Mouse (Mus musculus): ENCODE data around the gene Med7.

Med7 gene

GRCm38 (mm10) chr11:46428131-46428530 lies 8.6 kb upstream of the Med7 start:
- in situ Hi-C loops (cut with MboI, MseI): loop anchor here (25.0 kb wide), 1 partner anchor 466 kb away; the partner anchor contains the start of gene Thg1l

GRCm38 (mm10) chr11:46430123-46430522 lies 6.6 kb upstream of the Med7 start:
- in situ Hi-C loops (cut with MboI, MseI): loop anchor here (10.0 to 25.0 kb wide), 2 partner anchors 45 to 468 kb away; partner anchors contain the start of genes Itk and Thg1l

GRCm38 (mm10) chr11:46431129-46431528 lies 5.6 kb upstream of the Med7 start:
- in situ Hi-C loops (cut with MboI, MseI): loop anchor here (10.0 to 25.0 kb wide), 2 partner anchors 46 to 469 kb away; partner anchors contain the start of genes Itk and Thg1l

GRCm38 (mm10) chr11:46435363-46435762 lies 1.4 kb upstream of the Med7 start:
- in situ Hi-C loops (cut with MboI, MseI): loop anchor here (10.0 to 25.0 kb wide), 2 partner anchors 51 to 473 kb away; partner anchors contain the start of genes Itk and Thg1l

- in situ Hi-C loops (cut with MboI, MseI): loop anchor here (10.0 to 25.0 kb wide), 2 partner anchors 53 to 475 kb away; partner anchors contain the start of genes Itk and Thg1l
These were observed 805 bp downstream of the Med7 start for GRCm38 (mm10) chr11:46437459-46438000.

- in situ Hi-C loops (cut with MboI, MseI): loop anchor here (10.0 to 25.0 kb wide), 2 partner anchors 54 to 477 kb away; partner anchors contain the start of genes Itk and Thg1l
These were observed 2.3 kb downstream of the Med7 start for GRCm38 (mm10) chr11:46439005-46439543.

GRCm38 (mm10) chr11:46441774-46442173 lies 5.0 kb downstream of the Med7 start:
- in situ Hi-C loops (cut with MboI, MseI): loop anchor here (25.0 kb wide), 1 partner anchor 479 kb away; the partner anchor contains the start of gene Thg1l

GRCm38 (mm10) chr11:46443152-46443551 lies 6.4 kb downstream of the Med7 start:
- in situ Hi-C loops (cut with MboI, MseI): loop anchor here (25.0 kb wide), 1 partner anchor 481 kb away; the partner anchor contains the start of gene Thg1l

GRCm38 (mm10) chr11:46443979-46444378 lies 7.3 kb downstream of the Med7 start:
- in situ Hi-C loops (cut with MboI, MseI): loop anchor here (25.0 kb wide), 1 partner anchor 482 kb away; the partner anchor contains the start of gene Thg1l

GRCm38 (mm10) chr11:46446150-46446549 lies 9.4 kb downstream of the Med7 start:
- in situ Hi-C loops (cut with MboI, MseI): loop anchor here (5.0 to 25.0 kb wide), 2 partner anchors 176 to 484 kb away; partner anchors contain the start of gene Thg1l

GRCm38 (mm10) chr11:46447644-46448484 lies 11.1 kb downstream of the Med7 start:
- in situ Hi-C loops (cut with MboI, MseI): loop anchor here (5.0 to 25.0 kb wide), 2 partner anchors 174 to 486 kb away; partner anchors contain the start of gene Thg1l

- in situ Hi-C loops (cut with MboI, MseI): loop anchor here (5.0 to 25.0 kb wide), 2 partner anchors 173 to 487 kb away; partner anchors contain the start of gene Thg1l
These were observed 12.8 kb downstream of the Med7 start for GRCm38 (mm10) chr11:46449461-46450080.

GRCm38 (mm10) chr11:46454453-46455045 lies 17.8 kb downstream of the Med7 start, which contains the start of gene Havcr2:
Havcr2 (plus strand) TSS chr11:46454935.
- in situ Hi-C loops (cut with MboI, MseI): no loop called here

- in situ Hi-C loops (cut with MboI, MseI): loop anchor here (5.0 kb wide), 1 partner anchor 47 kb away; no protein-coding TSS in a partner anchor
These were observed 23.2 kb downstream of the Med7 start for GRCm38 (mm10) chr11:46459960-46460359.

GRCm38 (mm10) chr11:46461362-46461761 lies 24.6 kb downstream of the Med7 start:
- in situ Hi-C loops (cut with MboI, MseI): loop anchor here (5.0 kb wide), 1 partner anchor 46 kb away; no protein-coding TSS in a partner anchor

GRCm38 (mm10) chr11:46461931-46462330 lies 25.2 kb downstream of the Med7 start:
- in situ Hi-C loops (cut with MboI, MseI): loop anchor here (5.0 kb wide), 1 partner anchor 45 kb away; no protein-coding TSS in a partner anchor

- in situ Hi-C loops (cut with MboI, MseI): no loop called here
These were observed 30.2 kb downstream of the Med7 start for GRCm38 (mm10) chr11:46466878-46467277.

- in situ Hi-C loops (cut with MboI, MseI): no loop called here
These were observed 37.5 kb downstream of the Med7 start for GRCm38 (mm10) chr11:46474220-46474619.

- in situ Hi-C loops (cut with MboI, MseI): no loop called here
These were observed 42.6 kb downstream of the Med7 start for GRCm38 (mm10) chr11:46479311-46479710.

- in situ Hi-C loops (cut with MboI, MseI): no loop called here
These were observed 43.8 kb downstream of the Med7 start for GRCm38 (mm10) chr11:46480517-46480916.

Data from T-helper 1 cell (primary cell).